Mouse (Mus musculus) MN1 (cell line): ENCODE data around the gene Hrk.

Source experiments
- DNase-seq: peaks from one replicate; pipeline ENCODE4 v3.0.0-alpha.2; 2016; ENCODE audit warnings: low spot score

Hrk gene

DNA sequence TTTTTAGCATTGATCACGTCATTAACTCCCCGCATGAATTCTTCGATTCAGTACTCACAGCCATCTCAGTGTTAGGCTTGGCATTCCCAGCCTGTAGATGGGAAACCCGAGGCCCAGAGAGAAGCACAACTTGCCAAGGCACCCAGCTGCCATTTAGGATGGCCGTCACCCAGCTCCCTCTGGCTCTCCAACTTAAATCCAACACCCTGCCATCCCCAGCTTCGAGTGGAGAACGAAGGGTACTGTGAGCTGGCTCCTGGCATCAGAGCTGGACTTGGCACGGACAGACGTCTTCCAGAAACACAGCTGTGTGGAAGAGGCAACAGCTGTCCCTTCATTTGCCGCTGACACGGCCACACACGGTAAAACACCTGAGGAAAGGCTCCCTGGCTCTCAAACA, at the start of gene Hrk:
TSS of gene Hrk (plus strand) at position 68 of the 400 bp plus-strand sequence.
- DNase-seq = no peak

DNA sequence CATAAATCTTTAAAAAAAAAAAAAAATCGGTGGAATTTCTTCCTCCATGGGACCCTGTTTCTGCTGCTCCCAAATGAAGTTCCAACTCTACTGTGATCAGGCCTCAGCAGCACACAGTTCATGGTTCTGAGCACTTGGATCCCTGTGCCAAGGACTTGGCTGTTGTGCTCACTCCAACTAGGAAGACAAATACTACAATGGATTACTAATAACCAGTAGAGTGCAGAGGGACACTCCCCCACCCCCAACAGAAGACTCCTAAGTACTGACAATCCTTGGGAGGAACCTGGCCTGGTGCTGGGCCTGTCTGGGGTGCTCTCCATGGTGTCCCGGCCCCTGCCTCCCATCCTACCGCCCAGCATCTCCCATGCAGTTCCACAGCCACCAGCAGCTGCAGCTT, 46.1 kb upstream of the Hrk start:
- no peak for DNase-seq

DNA sequence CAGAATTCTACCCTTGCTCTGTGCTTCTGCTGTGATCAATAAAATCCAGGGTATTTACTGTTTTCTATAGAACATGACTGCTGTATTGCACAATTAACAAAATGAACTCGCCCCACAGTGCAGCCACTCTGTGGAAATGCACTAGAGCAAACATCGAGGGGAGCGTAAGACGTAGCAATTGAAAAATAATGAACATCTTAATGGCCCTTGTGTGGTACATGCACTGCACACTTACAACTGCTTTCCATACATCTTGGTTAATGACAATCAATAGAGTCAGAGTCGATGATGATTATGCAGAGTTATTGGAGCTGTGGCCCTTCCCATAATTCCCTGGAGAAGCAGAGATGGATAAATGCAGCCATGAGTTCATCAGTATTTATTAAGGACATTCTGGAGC, 45.5 kb upstream of the Hrk start:
- no peak for DNase-seq

DNA sequence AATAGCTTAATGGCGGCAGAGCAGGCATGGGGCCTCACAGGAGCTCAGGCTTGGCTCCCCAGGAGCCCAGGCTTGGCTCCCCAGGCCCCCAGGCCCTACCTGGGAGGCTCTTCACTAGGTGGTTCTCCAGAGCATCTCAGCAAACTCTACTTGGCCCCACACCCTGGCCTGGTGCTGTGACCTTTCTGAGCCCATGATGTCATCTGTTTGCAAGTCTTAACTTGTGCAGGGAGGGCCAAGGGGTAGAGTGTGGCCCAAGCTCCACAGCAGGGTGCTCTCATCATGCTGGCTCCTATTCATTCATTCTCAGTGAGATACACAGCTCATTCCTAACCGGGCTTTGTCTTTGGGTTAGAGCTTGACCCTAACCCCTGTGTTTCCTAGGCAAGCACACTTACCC, 43.8 kb upstream of the Hrk start:
- no peak for DNase-seq

DNA sequence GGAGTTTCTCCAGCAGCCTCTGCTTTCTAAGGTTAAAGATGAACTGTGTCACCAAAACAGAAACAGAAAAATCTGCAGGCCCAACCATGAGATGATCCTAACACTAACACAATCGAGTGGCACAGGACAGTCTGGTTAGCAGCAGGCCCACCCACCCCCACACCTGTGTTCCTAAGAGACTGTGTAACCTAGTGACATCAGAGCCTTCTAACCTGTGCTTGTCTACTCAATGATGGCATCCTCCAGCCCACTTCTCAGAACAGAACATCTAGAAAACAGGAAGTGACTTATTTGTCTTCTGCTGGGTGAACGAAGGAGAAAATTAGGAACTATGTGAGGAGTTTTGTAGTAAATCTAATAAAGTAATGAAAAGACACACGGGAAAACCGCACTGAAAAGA, 42.5 kb upstream of the Hrk start:
- no peak for DNase-seq

DNA sequence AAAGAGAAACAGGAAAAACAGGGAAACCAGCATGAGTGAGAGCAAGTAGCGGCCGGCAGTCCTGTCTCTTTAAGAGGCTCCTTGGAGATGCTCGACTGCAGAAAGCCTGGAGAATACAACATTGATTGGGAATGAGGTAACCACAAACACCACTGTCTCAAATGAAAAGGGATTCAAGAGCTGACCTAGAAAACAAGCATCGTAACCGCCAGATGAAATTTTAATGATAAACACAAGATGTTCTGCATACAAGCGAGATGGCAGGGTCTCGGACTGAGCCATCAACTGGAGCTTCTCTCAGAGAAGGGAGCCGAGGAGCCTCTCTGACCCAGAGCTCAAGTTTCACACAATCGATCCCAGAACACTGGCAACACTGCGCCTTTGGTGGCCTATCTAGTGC, 41.4 kb upstream of the Hrk start:
- peak; percentile 58 for DNase-seq

DNA sequence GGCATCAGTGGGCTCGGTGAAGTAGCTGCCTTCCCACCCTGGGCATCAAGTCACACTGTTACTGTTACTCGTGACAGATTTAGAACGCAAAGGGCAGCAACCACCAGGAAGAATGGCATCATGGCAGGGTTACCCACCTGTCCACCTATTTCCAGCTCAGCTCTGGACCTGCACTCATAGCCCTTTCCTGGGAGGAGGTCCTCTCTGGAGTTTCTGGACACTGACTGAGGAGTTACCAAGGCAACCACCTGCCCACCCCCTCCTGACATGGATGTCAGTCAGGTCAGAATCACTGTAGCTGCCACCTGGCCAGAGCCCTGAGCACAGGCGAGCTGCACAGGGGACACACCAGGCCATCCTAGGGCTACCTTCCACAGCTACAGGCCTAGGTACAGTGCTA, 37.8 kb upstream of the Hrk start:
- DNase-seq = no peak

DNA sequence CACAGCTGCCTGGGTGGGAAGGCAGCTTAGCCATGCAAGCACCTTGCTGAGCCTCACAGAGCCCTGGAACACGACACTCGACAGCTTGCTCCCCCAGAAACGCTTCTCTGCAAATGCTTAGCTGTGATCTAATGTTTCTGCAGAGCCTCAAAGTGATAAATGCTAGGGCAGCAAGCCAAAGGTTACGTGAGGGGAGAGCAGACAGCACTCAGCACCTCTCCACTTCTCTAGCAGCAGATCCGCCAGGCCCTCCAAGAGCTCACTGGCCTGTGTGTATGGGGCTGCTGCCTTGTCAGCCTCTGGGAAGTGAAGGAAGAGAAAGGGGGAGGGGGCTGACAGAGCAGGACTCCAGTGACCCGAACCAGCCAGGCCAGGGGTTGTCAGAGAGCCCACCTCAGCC, 36.2 kb upstream of the Hrk start:
- peak; percentile 83 for DNase-seq

DNA sequence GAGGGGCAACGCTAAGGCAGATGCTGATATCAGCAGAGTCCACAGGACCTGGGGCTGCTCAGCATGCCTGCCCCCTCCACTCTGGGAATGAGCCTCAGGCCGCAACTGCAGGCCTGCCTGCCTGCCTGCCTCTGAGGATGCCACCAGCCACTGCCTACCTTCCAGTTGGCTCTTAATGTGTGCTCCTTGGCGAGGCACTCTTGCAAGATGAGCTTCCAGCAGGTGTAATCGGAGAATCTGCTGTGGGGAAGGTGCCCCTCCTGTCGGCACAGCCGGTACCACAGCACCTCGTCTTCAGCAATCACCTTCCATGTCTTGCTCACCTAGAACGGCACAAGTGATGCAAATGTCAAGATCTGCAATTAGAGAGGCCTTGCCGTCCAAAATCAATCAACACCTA, 35.8 kb upstream of the Hrk start:
- DNase-seq = no peak

DNA sequence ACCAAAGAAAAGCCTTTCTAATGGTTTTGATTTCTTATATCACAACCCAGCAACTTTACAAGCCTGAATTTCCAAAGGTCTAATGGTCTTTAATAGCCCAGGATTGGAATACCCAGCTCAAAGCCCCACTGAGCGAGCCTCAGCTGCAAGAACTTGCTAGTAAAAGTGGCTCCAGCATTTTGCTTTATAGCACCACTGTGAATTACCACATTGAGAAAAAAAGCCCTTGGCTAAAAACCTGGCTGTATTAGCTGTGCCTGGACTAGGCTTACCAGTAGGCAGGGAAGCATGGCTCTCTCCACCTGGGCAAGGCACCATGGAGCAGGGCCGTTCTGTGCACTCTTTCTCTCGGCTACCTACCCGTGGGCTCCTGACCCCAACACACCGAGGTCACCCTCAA, 28.1 kb upstream of the Hrk start:
- no peak for DNase-seq

DNA sequence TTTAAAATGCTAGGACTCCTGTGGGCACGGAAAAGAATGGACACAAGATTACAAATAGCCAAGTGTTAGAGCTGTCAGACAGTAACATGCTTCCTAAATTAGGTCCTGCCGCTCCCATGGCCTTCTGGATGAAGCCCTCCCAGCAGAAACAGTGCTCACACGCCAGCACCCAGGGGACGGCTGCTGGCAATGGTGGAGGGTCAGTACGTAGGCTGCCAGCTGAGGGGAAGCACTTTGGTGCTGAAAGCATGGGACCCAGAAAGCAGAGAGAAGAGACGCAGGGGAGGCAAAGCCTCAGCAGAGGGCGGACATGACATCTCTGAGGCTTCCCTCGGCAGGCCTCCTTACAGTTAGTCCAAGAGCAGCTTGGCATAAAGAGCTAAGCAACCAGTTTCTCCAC, 24.8 kb upstream of the Hrk start:
- DNase-seq = no peak

DNA sequence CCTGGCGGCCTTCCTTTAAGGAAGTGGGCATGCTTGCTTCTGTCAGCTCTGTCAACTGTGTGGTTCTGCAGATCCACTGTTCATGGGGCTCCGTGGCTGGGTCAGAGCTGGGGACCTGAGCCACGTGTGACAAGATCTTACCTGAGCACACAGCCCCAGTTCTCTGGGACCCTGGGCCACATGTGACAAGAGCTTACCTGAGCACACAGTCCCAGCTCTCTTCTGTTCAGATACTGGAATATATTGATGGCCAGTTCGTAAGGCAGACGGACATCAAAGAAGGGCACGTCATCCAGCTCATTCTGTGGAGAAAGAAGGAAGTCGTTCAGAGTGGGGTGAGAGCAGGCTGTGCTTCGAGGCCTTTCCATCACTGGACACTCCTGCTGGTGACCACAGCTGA, 22.0 kb upstream of the Hrk start:
- no peak for DNase-seq

DNA sequence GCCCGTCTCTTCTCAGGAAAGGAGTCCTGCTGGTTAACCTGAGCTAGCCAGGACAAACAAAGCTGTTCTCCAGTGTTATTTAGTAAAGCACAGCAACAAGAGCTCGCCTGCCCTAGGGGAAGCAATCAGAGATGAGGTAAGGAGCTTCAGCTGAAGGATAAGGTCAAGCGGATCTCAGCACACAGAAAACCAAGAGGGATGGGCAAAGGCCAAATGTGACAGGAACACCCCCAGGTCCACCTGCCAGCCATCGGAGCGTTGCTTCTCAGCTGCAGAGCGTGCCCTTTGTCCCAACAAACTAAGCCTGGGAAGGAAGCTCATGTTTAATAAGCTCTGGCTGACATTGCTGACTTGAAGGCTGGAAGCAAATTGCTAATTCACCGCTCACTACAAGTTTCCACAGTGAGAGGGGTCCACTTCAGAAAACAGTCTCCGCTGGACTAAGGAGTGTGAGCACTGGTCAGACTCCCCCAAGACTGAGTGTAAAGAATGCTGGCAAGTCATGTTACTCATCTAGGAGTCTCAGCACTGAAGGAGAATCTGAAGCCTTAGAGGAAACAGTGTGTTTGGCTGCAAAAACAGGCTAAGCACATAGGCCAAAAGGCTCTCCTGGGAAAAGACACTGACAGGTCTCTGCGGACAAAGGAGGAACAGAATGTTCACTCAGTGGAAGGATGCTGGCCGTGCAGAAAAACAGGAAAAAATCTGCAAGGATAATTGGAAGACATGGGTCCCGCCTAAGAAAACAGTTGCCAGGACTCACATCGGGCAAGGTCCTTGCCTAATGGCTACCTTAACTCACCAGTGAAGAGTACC, 21.0 kb upstream of the Hrk start:
- no peak for DNase-seq

DNA sequence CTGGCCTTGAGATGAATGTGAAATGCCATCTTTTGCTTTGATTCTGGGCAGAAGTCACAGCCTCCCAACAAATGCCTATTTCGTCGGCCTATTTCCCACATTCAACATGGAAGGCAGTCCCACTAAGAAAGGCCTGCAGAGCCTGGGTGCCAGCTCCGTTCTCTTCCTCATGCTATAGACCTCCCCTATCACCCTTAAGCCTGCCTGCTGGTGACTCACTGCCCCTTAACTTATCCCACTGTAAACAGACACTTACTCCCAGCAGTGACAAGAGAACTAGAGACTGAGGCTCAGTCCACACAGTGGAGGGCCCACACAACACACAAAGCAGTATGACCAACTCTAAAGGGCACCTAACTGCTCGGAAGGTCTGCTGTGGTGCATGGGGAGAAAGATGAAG, 20.1 kb upstream of the Hrk start:
- DNase-seq = no peak

DNA sequence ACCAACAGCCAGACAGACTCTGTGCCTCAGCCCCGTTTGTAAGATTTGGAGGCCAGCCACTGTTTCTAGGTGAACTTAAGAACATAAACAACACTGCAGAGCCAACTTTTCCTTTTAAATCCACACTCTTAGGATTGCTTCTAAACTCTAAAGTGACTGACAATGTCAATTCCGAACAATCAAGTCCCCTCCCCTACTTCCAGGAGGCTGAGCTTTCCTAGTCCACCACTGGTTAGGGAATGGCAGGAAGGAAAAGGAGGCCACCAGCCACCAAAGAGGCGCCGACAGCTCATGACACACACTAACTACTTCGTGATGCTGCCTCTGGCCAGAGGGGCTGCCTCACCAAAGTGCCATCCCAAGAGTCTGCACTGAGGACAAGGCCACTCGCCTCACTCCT, 19.7 kb upstream of the Hrk start:
- DNase-seq = no peak

DNA sequence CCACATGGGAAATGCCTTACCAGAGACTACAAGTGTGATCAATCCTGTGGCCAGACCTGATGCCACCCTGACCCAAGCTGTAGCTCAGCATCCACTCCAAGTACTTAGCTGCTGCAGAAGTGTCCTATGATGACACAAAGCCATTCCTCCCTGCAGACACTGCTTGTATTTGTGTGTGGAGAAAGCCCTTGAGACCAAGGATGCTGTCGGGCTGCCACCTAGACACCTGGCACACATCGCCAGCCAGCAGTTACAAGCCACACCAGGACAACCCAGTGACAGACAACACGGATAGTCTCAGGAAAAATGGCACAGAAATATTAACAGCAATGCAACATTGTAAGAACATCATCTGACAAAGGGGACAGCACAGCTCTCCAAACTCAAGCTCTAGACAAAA, 19.0 kb upstream of the Hrk start:
- no peak for DNase-seq

DNA sequence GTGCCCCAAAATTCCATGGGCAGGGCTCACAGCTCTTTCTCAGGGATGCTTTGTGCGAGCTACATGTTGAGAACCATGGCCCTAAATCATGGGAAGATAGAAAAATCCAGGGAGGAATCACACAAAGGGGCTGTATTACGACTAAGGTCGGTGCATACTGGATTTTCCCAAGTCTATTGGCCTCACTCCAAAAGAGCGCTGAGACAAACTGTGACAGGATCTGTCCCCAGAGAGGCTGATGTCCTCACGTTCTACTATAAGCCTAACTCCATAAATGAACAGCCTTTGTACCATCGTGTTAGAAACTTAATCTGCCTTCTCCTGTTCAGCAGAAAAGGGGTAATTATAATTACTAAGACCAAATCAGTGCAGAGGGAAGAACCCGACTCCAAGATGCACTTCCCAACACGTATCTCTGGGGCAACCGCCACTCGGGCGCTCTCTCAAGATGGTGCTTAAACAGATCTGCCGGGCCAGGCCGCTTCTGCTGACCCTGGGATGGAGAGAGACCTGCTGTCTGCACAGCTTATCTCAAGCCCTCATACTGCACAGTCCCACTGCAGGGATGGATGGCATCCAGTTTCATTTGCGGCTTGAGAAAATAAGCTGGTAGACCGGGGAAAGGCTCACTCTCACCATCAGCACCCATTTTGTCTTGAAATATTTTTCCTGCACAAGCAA, 18.3 kb upstream of the Hrk start:
- peak; percentile 58 for DNase-seq

DNA sequence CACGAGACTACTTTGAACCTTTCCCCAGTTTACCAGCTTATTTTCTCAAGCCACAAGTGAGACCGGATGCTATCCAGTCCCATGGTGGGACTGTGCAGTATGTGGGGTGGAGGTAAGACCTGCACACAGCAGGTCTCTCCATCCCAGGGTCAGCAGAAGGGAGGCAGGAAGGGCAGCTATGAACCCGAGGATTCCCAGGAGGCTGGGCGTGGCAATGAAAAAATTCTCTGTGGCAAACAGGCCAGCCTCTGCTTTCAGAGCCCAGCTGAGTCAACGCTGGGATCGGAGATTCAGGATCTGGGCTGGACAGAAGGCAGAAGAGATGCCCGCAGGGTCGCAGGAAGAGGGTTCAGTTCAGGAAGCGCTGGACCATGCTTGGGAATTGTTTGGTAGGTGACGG, 17.2 kb upstream of the Hrk start:
- peak; percentile 85 for DNase-seq

DNA sequence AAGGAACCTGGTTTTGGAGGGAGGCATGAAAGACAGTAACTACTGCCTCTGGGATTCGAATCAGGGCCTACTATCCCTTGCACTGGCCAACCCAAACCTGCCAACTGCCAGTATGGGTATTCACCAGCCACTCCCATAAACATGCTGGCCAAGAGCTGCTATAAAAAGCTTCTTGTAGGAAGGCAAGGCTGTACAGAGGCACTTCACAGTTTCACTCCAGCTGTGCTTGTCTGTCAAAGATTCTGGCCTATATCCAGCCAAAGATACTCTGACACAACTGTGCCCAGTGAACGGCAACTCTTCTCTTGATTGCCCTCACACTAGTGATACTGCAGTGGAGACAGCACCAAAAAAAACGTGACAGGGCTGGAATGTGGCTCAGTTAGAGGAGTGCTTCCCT, 14.7 kb upstream of the Hrk start:
- DNase-seq = no peak

DNA sequence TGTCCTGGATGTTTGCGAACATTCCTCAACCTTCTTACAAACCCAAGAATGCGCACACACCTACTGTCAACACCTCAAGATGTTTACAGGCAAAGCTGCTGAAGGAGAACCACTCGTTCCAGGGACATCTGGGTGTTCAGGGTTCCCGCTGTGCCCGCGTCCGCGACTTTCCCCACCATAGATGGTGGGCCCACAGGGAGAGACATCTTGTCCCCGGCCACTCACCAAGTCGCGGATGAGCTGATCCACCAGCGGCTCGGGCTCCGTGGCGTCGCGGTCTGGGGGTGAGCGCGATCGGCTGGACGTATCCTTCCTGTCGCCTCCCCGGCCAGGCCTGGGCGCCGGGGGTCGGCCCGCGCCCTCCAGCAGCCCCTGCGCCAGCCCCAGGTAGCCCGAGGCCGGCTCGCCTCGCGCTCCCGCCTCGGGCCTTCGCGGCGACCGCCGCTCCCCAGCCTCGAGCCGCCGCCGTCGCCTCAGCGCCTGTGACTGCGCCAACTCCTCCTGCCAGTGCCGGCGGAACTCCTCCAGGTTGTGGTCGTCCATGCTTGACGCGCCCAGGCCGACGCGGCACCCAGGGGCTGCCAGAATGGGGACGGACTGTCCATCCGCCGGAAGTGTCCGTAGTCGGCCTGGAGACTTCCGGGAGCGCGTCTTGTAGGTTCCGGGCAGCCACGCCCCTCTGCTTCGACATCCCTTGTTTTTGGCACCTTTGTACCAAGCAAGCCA, 9.4 kb upstream of the Hrk start, which contains the start of gene Fbxw8:
TSS of gene Fbxw8 (minus strand) at position 626 of the 726 bp plus-strand sequence.
- DNase-seq = peak; percentile 96

DNA sequence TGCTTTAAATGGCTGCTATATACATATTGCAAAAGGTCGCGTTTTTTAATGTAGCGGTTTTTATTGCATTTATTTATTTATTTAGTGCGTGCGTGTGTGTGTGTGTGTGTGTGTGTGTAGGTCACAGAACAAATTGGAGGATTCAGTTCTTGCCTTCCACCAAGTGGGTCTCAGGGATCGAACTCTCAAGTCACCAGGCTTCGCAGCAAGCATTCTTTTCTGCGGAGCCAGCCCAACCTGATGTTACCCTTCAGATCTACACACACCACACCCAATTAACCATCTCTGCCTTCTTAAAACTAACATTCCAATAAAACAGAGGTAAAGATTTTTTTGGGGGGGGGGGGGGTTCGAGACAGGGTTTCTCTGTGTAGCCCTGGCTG, 8.9 kb upstream of the Hrk start:
- no peak for DNase-seq

DNA sequence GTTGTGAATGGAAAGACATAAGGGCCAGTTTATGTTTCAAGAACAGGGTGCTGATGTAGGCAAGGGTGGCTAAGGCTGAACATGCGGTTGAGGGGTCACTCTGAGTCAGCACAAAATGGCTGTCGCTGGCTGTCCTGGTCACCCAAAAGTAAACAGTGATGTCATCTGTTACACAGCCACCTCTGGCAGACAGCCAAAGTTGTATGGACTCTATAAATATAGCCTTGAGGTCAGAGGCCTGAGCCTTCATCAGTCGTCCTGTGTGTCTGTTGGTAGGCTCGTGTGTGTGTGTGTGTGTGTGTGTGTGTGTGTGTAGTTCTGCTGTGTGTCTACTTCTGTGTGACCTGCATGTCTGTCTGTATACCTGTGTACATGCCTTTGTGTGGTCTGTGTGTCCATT, 7.5 kb upstream of the Hrk start:
- DNase-seq = peak; percentile 87

DNA sequence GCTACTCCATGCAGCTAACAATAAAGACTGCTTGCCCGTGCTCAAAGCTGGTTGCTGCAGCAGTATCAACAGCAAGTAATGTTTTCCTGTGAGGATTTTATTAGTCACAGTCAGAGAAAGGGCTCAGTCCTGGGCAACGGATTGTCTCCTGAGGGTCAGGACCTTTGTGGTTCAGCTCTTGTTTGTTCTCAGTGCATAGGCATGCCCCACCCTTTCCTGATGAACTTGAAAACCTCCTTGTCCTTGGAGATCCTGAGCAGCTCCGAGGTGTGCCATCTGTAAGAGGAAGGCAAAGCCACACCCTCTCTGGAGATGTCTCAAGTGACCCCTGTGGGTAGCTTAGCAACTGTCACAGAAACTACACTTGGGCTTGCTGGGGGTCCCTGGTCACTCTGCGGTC, 3.8 kb upstream of the Hrk start:
- DNase-seq = no peak
